Mouse (Mus musculus): ENCODE measurements around the gene Rpgrip1l. TPM values are rescaled to one million over a fixed set of nuclear protein-coding genes. Genes with fewer than 3 reads are reported as not detected.

Rpgrip1l gene
- polyA plus RNA-seq, 1 experiment: 9.9 TPM

DNA sequence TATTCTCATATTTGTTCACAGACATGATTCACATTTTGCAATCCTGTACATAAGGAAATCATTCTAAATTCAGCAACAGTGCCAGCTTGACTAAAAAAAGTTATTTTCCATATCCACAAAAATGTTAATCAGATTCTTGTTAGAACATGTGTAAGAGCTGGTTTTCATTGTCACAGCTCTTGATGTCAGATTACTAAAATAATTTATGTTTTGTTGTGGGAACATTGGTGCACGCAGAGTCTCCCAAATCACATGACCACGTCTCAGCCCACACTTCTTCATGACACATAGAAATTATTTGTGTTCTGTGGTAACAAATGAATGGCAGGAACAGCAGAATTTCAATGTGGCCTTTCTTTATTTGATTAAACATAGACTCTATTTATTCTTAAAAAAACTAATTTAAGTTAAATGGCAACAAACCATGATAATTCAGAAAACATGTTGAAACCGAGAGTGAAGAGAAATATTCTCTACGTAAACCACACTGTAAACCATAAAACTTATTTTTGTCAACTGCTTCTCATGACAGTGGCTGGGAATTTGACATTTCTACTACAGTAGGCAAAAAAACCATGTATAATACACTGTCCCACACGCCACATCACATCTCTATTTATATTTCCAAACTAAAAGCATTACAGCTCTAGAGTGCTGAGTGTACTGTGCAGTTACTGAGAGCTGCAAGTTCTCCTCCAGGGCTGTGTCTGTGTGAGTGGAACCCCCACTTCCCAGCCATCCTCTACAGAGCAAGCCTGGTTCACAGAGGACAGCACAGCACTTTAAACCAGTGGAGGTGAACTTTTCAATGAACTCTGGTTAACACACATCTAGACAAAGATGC, 95.8 kb downstream of the Rpgrip1l start:
- no peak overlapping the region for H3K27ac ChIP-seq (ENCODE audit: insufficient read depth, low read length)
- H3K9me3 ChIP-seq (replicated peaks; ENCODE audit: control insufficient read depth, insufficient read depth, low read length, poor library complexity, severe bottlenecking): 0 out of 2 replicates have a peak, but pooled peaks cover 5% of the 10 kb centered on the region
- no peaks in the 10 kb centered on the region for H3K36me3 ChIP-seq (ENCODE audit: control insufficient read depth, insufficient read depth, low read length, poor library complexity, severe bottlenecking)
- H3K4me1 ChIP-seq (ENCODE audit: control insufficient read depth, insufficient read depth, low read length): no peaks in the 10 kb centered on the region
- TF ChIP-seq POLR2A (IDR thresholded peaks at IDR 0.05; ENCODE audit: insufficient read depth, low read length) (no peak), EP300 (IDR thresholded peaks at IDR 0.05; ENCODE audit: insufficient read depth, low read depth, low read length) (no peak), CTCF (IDR thresholded peaks at IDR 0.05; ENCODE audit: low read depth, low read length) (no peak)
- H3K27me3 ChIP-seq (ENCODE audit: control insufficient read depth, insufficient read depth, low read length, poor library complexity, severe bottlenecking): no peaks in the 10 kb centered on the region
- no peak overlapping the region for H3K4me3 ChIP-seq (ENCODE audit: low read depth, low read length)
- no peak overlapping the region for H3K9ac ChIP-seq (ENCODE audit: low read depth, poor library complexity, severe bottlenecking)

DNA sequence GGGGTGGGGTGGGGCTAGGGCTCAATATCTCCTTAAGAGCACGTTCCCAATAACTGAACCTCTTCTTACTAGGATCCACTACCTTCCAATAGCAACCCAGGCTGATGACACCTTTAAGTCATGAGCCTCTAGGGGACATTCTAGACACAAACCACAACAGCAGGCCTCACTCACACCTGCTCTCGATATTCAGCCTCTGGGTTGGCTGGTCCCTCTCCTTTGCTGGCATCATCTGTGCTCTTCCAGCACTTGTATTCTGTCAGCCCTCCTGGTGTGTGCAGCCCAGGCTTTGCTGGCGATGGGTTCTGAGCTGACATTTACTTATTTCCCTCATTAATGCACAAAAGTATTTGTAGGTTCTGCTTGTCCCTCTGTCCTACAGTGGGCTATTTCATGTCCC, 98.8 kb downstream of the Rpgrip1l start:
- no peak for TF ChIP-seq EP300 (IDR thresholded peaks at IDR 0.05; ENCODE audit: insufficient read depth, low read depth, low read length)
- no peak for TF ChIP-seq POLR2A (IDR thresholded peaks at IDR 0.05; ENCODE audit: insufficient read depth, low read length)
- TF ChIP-seq CTCF (IDR thresholded peaks at IDR 0.05; ENCODE audit: low read depth, low read length): no peak
- H3K4me1 ChIP-seq (ENCODE audit: control insufficient read depth, insufficient read depth, low read length): no peaks in the 10 kb centered on the region

GRCm38 (mm10) chr8:91212948-91213347, 100.1 kb downstream of the Rpgrip1l start:
- Histone ChIP-seq H3K9me3 (replicated peaks; ENCODE audit: control insufficient read depth, insufficient read depth, low read length, poor library complexity, severe bottlenecking) (no peaks in the 10 kb centered on the region), H3K27me3 (ENCODE audit: control insufficient read depth, insufficient read depth, low read length, poor library complexity, severe bottlenecking) (no peaks in the 10 kb centered on the region), H3K27ac (ENCODE audit: insufficient read depth, low read length) (no peak overlapping the region), H3K36me3 (ENCODE audit: control insufficient read depth, insufficient read depth, low read length, poor library complexity, severe bottlenecking) (no peaks in the 10 kb centered on the region), H3K4me1 (ENCODE audit: control insufficient read depth, insufficient read depth, low read length) (no peaks in the 10 kb centered on the region), H3K9ac (ENCODE audit: low read depth, poor library complexity, severe bottlenecking) (no peak overlapping the region), H3K4me3 (ENCODE audit: low read depth, low read length) (no peak overlapping the region)
- TF ChIP-seq CTCF (IDR thresholded peaks at IDR 0.05; ENCODE audit: low read depth, low read length): no peak
- no peak for TF ChIP-seq POLR2A (IDR thresholded peaks at IDR 0.05; ENCODE audit: insufficient read depth, low read length)
- no peak for TF ChIP-seq EP300 (IDR thresholded peaks at IDR 0.05; ENCODE audit: insufficient read depth, low read depth, low read length)

More for the DNA sequence above, 98.8 kb downstream of the Rpgrip1l start:
- Histone ChIP-seq H3K36me3 (ENCODE audit: control insufficient read depth, insufficient read depth, low read length, poor library complexity, severe bottlenecking) (no peaks in the 10 kb centered on the region), H3K4me3 (ENCODE audit: low read depth, low read length) (no peak overlapping the region), H3K27me3 (ENCODE audit: control insufficient read depth, insufficient read depth, low read length, poor library complexity, severe bottlenecking) (no peaks in the 10 kb centered on the region), H3K9me3 (replicated peaks; ENCODE audit: control insufficient read depth, insufficient read depth, low read length, poor library complexity, severe bottlenecking) (0 out of 2 replicates have a peak, but pooled peaks cover 5% of the 10 kb centered on the region), H3K27ac (ENCODE audit: insufficient read depth, low read length) (no peak overlapping the region), H3K9ac (ENCODE audit: low read depth, poor library complexity, severe bottlenecking) (no peak overlapping the region)

GRCm38 (mm10) chr8:91209658-91210057, 103.4 kb downstream of the Rpgrip1l start:
- Histone ChIP-seq H3K4me3 (ENCODE audit: low read depth, low read length) (no peak overlapping the region), H3K27ac (ENCODE audit: insufficient read depth, low read length) (no peak overlapping the region), H3K9me3 (replicated peaks; ENCODE audit: control insufficient read depth, insufficient read depth, low read length, poor library complexity, severe bottlenecking) (0 out of 2 replicates have a peak, but pooled peaks cover 2% of the 10 kb centered on the region)

GRCm38 (mm10) chr8:91207676-91208075, 105.4 kb downstream of the Rpgrip1l start:
- no peak overlapping the region for H3K27ac ChIP-seq (ENCODE audit: insufficient read depth, low read length)
- H3K9ac ChIP-seq (ENCODE audit: low read depth, poor library complexity, severe bottlenecking): no peak overlapping the region
- H3K27me3 ChIP-seq (ENCODE audit: control insufficient read depth, insufficient read depth, low read length, poor library complexity, severe bottlenecking): peaks cover 1% of the 10 kb centered on the region; the same call in 1 of the 2 replicates
- H3K9me3 ChIP-seq (replicated peaks; ENCODE audit: control insufficient read depth, insufficient read depth, low read length, poor library complexity, severe bottlenecking): 0 out of 2 replicates have a peak, but pooled peaks cover 2% of the 10 kb centered on the region
- H3K4me1 ChIP-seq (ENCODE audit: control insufficient read depth, insufficient read depth, low read length): no peaks in the 10 kb centered on the region
- H3K36me3 ChIP-seq (ENCODE audit: control insufficient read depth, insufficient read depth, low read length, poor library complexity, severe bottlenecking): no peaks in the 10 kb centered on the region
- no peak overlapping the region for H3K4me3 ChIP-seq (ENCODE audit: low read depth, low read length)
- TF ChIP-seq CTCF (IDR thresholded peaks at IDR 0.05; ENCODE audit: low read depth, low read length) (no peak), EP300 (IDR thresholded peaks at IDR 0.05; ENCODE audit: insufficient read depth, low read depth, low read length) (no peak), POLR2A (IDR thresholded peaks at IDR 0.05; ENCODE audit: insufficient read depth, low read length) (no peak)

More at GRCm38 (mm10) chr8:91209658-91210057, 103.4 kb downstream of the Rpgrip1l start:
- peaks cover 1% of the 10 kb centered on the region; the same call in 1 of the 2 replicates for H3K27me3 ChIP-seq (ENCODE audit: control insufficient read depth, insufficient read depth, low read length, poor library complexity, severe bottlenecking)
- TF ChIP-seq CTCF (IDR thresholded peaks at IDR 0.05; ENCODE audit: low read depth, low read length) (no peak), POLR2A (IDR thresholded peaks at IDR 0.05; ENCODE audit: insufficient read depth, low read length) (no peak), EP300 (IDR thresholded peaks at IDR 0.05; ENCODE audit: insufficient read depth, low read depth, low read length) (no peak)
- H3K9ac ChIP-seq (ENCODE audit: low read depth, poor library complexity, severe bottlenecking): no peak overlapping the region
- no peaks in the 10 kb centered on the region for H3K36me3 ChIP-seq (ENCODE audit: control insufficient read depth, insufficient read depth, low read length, poor library complexity, severe bottlenecking)
- H3K4me1 ChIP-seq (ENCODE audit: control insufficient read depth, insufficient read depth, low read length): no peaks in the 10 kb centered on the region

- Histone ChIP-seq H3K9me3 (replicated peaks; ENCODE audit: control insufficient read depth, insufficient read depth, low read length, poor library complexity, severe bottlenecking) (0 out of 2 replicates have a peak, but pooled peaks cover 2% of the 10 kb centered on the region), H3K27ac (ENCODE audit: insufficient read depth, low read length) (no peak overlapping the region), H3K27me3 (ENCODE audit: control insufficient read depth, insufficient read depth, low read length, poor library complexity, severe bottlenecking) (peaks cover 1% of the 10 kb centered on the region; the same call in 1 of the 2 replicates), H3K9ac (ENCODE audit: low read depth, poor library complexity, severe bottlenecking) (no peak overlapping the region), H3K36me3 (ENCODE audit: control insufficient read depth, insufficient read depth, low read length, poor library complexity, severe bottlenecking) (no peaks in the 10 kb centered on the region), H3K4me1 (ENCODE audit: control insufficient read depth, insufficient read depth, low read length) (no peaks in the 10 kb centered on the region), H3K4me3 (ENCODE audit: low read depth, low read length) (no peak overlapping the region)
- TF ChIP-seq CTCF (IDR thresholded peaks at IDR 0.05; ENCODE audit: low read depth, low read length) (no peak), EP300 (IDR thresholded peaks at IDR 0.05; ENCODE audit: insufficient read depth, low read depth, low read length) (no peak), POLR2A (IDR thresholded peaks at IDR 0.05; ENCODE audit: insufficient read depth, low read length) (no peak)
These were observed 107.2 kb downstream of the Rpgrip1l start for GRCm38 (mm10) chr8:91205897-91206296.

Measured in ES-Bruce4 (cell line).